Mouse (Mus musculus) hindbrain, embryonic 13.5 days (tissue): ENCODE measurements at regions not wholly inside any gene's neighbourhood (a gene's known extent, or its start where the extent isn't known, plus 50 kb on each side); places are given as distances from the start of the nearest gene placed in this dataset.

ENCODE experiments used
- ATAC-seq: fragments of 200-750 bp; cut with Nextera tagmentation; 2 replicates; pipeline ENCODE4 v1.8.0; 2017; ENCODE audit warnings: moderate TSS enrichment; ENCODE audit not compliant: low FRiP score
- H3K27ac ChIP-seq: fragments of 300-500 bp; sonication (generic); 2 replicates; pipeline ENCODE4 v1.5.1; 2015; ENCODE audit warnings: inconsistent platforms, mild to moderate bottlenecking, moderate library complexity
- H3K27me3 ChIP-seq: fragments of 300-500 bp; sonication (generic); 2 replicates; pipeline ENCODE4 v1.6.1; 2015; ENCODE audit warnings: mild to moderate bottlenecking, inconsistent platforms
- H3K36me3 ChIP-seq: fragments of 300-500 bp; sonication (generic); 2 replicates; pipeline ENCODE4 v1.6.1; 2015; ENCODE audit warnings: mild to moderate bottlenecking, inconsistent platforms
- H3K4me1 ChIP-seq: fragments of 300-500 bp; sonication (generic); replicated peaks from 2 replicates; pipeline ENCODE4 v1.6.1; 2015; ENCODE audit warnings: inconsistent platforms
- H3K4me2 ChIP-seq: fragments of 300-500 bp; sonication (generic); 2 replicates; pipeline ENCODE4 v1.6.1; 2015; ENCODE audit warnings: inconsistent platforms, mild to moderate bottlenecking, moderate library complexity
- H3K4me3 ChIP-seq: fragments of 300-500 bp; sonication (generic); 2 replicates; pipeline ENCODE4 v1.5.1; 2015; ENCODE audit warnings: mild to moderate bottlenecking, inconsistent platforms
- H3K9ac ChIP-seq: fragments of 300-500 bp; sonication (generic); 2 replicates; pipeline ENCODE4 v1.6.1; 2015; ENCODE audit warnings: mild to moderate bottlenecking, inconsistent platforms
- H3K9me3 ChIP-seq: fragments of 300-500 bp; sonication (generic); 2 replicates; pipeline ENCODE4 v1.6.1; 2016; ENCODE audit warnings: inconsistent platforms
- WGBS: fragments of 180-500 bp; shearing (Covaris S2); methylation state at CpG from one replicate; pipeline ENCODE4 v1.1.7; 2015; 5-methylcytosine and 5-hydroxymethylcytosine counted together

GRCm38 (mm10) chr16:80196302-80196701 lies 1004.2 kb upstream of the Ncam2 start:
- Histone ChIP-seq H3K27ac (no peak overlapping the region), H3K4me1 (no peaks in the 10 kb centered on the region), H3K36me3 (no peaks in the 10 kb centered on the region), H3K27me3 (no peaks in the 10 kb centered on the region), H3K4me3 (no peak overlapping the region), H3K9me3 (no peaks in the 10 kb centered on the region), H3K9ac (no peak overlapping the region), H3K4me2 (no peak overlapping the region)
- 86% methylated on average over 4 of the region's 4 CpGs for WGBS
- no peak for ATAC-seq

GRCm38 (mm10) chr16:80202811-80203210 lies 997.7 kb upstream of the Ncam2 start:
- WGBS, result 90% methylated on average over 3 of the region's 3 CpGs

GRCm38 (mm10) chr16:80212769-80213168 lies 987.7 kb upstream of the Ncam2 start:
- no peaks in the 10 kb centered on the region for H3K36me3 ChIP-seq

More at GRCm38 (mm10) chr16:80202811-80203210, 997.7 kb upstream of the Ncam2 start:
- Histone ChIP-seq H3K27me3 (no peaks in the 10 kb centered on the region), H3K36me3 (no peaks in the 10 kb centered on the region), H3K9me3 (no peaks in the 10 kb centered on the region), H3K4me1 (no peaks in the 10 kb centered on the region), H3K27ac (no peak overlapping the region), H3K9ac (no peak overlapping the region), H3K4me3 (no peak overlapping the region), H3K4me2 (no peak overlapping the region)
- no peak for ATAC-seq

GRCm38 (mm10) chr16:80255441-80255840 lies 945.1 kb upstream of the Ncam2 start:
- Histone ChIP-seq H3K4me3 (no peak overlapping the region), H3K27ac (no peak overlapping the region), H3K4me1 (no peaks in the 10 kb centered on the region), H3K4me2 (no peak overlapping the region), H3K9me3 (no peaks in the 10 kb centered on the region), H3K9ac (no peak overlapping the region), H3K27me3 (no peaks in the 10 kb centered on the region), H3K36me3 (no peaks in the 10 kb centered on the region)
- no peak for ATAC-seq

More at GRCm38 (mm10) chr16:80212769-80213168, 987.7 kb upstream of the Ncam2 start:
- Histone ChIP-seq H3K4me1 (no peaks in the 10 kb centered on the region), H3K9me3 (no peaks in the 10 kb centered on the region), H3K9ac (no peak overlapping the region), H3K27ac (no peak overlapping the region), H3K4me3 (no peak overlapping the region), H3K4me2 (no peak overlapping the region), H3K27me3 (no peaks in the 10 kb centered on the region)
- no peak for ATAC-seq

GRCm38 (mm10) chr16:80266151-80266617 lies 934.3 kb upstream of the Ncam2 start:
- 46% methylated on average over 5 of the region's 5 CpGs for WGBS
- peak; percentile 68 for ATAC-seq
- no peak overlapping the region for H3K9ac ChIP-seq
- no peak overlapping the region for H3K27ac ChIP-seq
- H3K4me1 ChIP-seq, result 0 out of 2 replicates have a peak, but pooled peaks cover 2% of the 10 kb centered on the region
- no peak overlapping the region for H3K4me3 ChIP-seq
- no peak overlapping the region for H3K4me2 ChIP-seq
- no peaks in the 10 kb centered on the region for H3K27me3 ChIP-seq
- no peaks in the 10 kb centered on the region for H3K36me3 ChIP-seq
- no peaks in the 10 kb centered on the region for H3K9me3 ChIP-seq

- peak; percentile 61; the same call in 1 of the 2 replicates for ATAC-seq
- Histone ChIP-seq H3K4me1 (no peaks in the 10 kb centered on the region), H3K27me3 (no peaks in the 10 kb centered on the region), H3K27ac (no peak overlapping the region), H3K36me3 (no peaks in the 10 kb centered on the region), H3K9me3 (no peaks in the 10 kb centered on the region), H3K4me3 (no peak overlapping the region), H3K9ac (no peak overlapping the region), H3K4me2 (no peak overlapping the region)
- WGBS, result 59% methylated on average over 5 of the region's 5 CpGs
These were observed 928.0 kb upstream of the Ncam2 start for GRCm38 (mm10) chr16:80272291-80273123.
